Mouse (Mus musculus) forebrain, embryonic 13.5 days (tissue): ENCODE results near the gene Kdm7a. TPM values are rescaled to one million over a fixed set of nuclear protein-coding genes. Genes with fewer than 3 reads are reported as not detected.

Experiments
- ATAC-seq: fragments of 200-750 bp; cut with Nextera tagmentation; 2 replicates; pipeline ENCODE4 v1.8.0; 2017
- H3K27ac ChIP-seq: fragments of 300-500 bp; sonication (generic); 2 replicates; pipeline ENCODE4 v1.5.1; 2015; ENCODE audit warnings: inconsistent platforms, mild to moderate bottlenecking, moderate library complexity
- H3K27me3 ChIP-seq: fragments of 300-500 bp; sonication (generic); 2 replicates; pipeline ENCODE4 v1.6.1; 2015; ENCODE audit warnings: mild to moderate bottlenecking, inconsistent platforms
- H3K36me3 ChIP-seq: fragments of 300-500 bp; sonication (generic); 2 replicates; pipeline ENCODE4 v1.6.1; 2015; ENCODE audit warnings: mild to moderate bottlenecking, inconsistent platforms; ENCODE audit not compliant: poor library complexity, severe bottlenecking
- H3K4me1 ChIP-seq: fragments of 300-500 bp; sonication (generic); 2 replicates; pipeline ENCODE4 v1.6.1; 2015; ENCODE audit warnings: inconsistent platforms
- H3K4me2 ChIP-seq: fragments of 300-500 bp; sonication (generic); 2 replicates; pipeline ENCODE4 v1.6.1; 2015; ENCODE audit warnings: inconsistent platforms, mild to moderate bottlenecking, moderate library complexity
- H3K4me3 ChIP-seq: fragments of 300-500 bp; sonication (generic); 2 replicates; pipeline ENCODE4 v1.5.1; 2015; ENCODE audit warnings: mild to moderate bottlenecking, inconsistent platforms
- H3K9ac ChIP-seq: fragments of 300-500 bp; sonication (generic); 2 replicates; pipeline ENCODE4 v1.6.1; 2015; ENCODE audit warnings: mild to moderate bottlenecking, inconsistent platforms
- H3K9me3 ChIP-seq: fragments of 300-500 bp; sonication (generic); replicated peaks from 2 replicates; pipeline ENCODE4 v1.6.1; 2016; ENCODE audit warnings: inconsistent platforms
- WGBS: fragments of 180-500 bp; shearing (Covaris S2); methylation state at CpG from one replicate; pipeline ENCODE4 v1.1.7; 2015; 5-methylcytosine and 5-hydroxymethylcytosine counted together
- polyA plus RNA-seq: library from polyadenylated mRNA; unstranded; fragments of >200 nt; fragmentation: Nextera tagmentation; extraction: Ambion mirVana; gene quantifications from 2 replicates; pipeline ENCODE4 v1.2.1, GENCODE M21; 2015

Kdm7a gene
- 9.6 and 10.4 TPM in 2 replicates for polyA plus RNA-seq

DNA sequence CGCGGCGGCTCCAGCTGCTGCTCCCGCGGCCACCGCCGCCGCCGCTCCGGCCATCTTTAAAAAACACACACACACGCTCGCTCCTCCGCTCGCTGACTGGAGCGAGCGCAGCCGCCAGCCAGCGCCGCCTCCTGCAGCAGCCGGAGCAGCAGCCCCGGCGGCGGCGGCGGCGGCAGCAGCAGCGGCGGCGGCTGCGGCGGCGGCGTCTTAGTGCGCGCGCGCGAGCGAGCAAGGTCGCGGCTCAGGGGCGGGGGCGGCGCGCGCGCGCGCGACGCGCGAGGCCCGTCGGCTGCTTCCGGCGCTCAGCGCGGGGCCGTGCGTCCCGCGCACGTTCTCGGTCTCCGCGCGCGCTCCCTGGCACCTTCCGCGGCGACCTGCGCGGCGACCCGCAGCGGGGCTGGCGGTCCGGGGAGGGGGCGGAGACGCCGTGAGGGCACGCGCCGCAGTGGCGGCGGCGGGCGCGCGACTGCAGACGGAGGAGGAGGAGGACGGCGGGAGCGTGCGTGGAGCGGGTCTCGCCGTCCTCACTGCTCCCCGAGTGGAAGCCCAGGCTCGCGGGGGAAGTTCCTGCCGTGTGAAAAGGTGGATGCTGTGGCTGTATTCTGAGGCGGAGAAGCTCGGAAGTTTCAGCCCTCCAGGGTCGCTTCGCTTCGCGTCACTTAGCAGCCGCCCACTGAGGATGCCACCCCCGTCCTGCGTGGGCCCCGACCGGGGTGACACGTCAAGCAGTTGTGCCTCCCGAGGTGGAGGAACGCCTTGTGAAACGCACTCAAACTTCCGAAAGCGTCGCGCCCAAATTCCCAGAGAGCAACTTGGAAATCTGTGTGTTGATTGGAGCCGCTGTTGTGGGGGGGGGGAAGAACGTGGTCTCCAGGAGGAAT is at the start of gene Kdm7a:
Gene Kdm7a (minus strand): TSS at position 209 of the 881 bp plus-strand sequence.
- WGBS = under 1% methylated on average over 77 of the region's 124 CpGs
- Histone ChIP-seq H3K4me3 (peak within 1 kb of the TSS; percentile 98), H3K27me3 (no peaks in the 10 kb centered on the region), H3K4me2 (peak within 1 kb of the TSS; percentile 86), H3K4me1 (peaks cover 21% of the 10 kb centered on the region), H3K9ac (peak within 1 kb of the TSS; percentile 94), H3K36me3 (no peaks in the 10 kb centered on the region), H3K9me3 (no peaks in the 10 kb centered on the region), H3K27ac (peak within 1 kb of the TSS; percentile 98)
- ATAC-seq = peak; percentile 82

- no peak overlapping the region for H3K27ac ChIP-seq
- H3K4me3 ChIP-seq = no peak overlapping the region
- no peaks in the 10 kb centered on the region for H3K27me3 ChIP-seq
- 35% methylated on average over 8 of the region's 8 CpGs for WGBS
- no peaks in the 10 kb centered on the region for H3K36me3 ChIP-seq
- peaks cover 34% of the 10 kb centered on the region for H3K4me1 ChIP-seq
- H3K9me3 ChIP-seq = no peaks in the 10 kb centered on the region; the same call in 1 of the 2 replicates
- no peak overlapping the region for H3K9ac ChIP-seq
- no peak overlapping the region for H3K4me2 ChIP-seq
- 0 out of 2 replicates have a peak, but pooled peaks have one; percentile 5 for ATAC-seq
Measured at GRCm38 (mm10) chr6:39255271-39255670, 48.7 kb upstream of the Kdm7a start.

DNA sequence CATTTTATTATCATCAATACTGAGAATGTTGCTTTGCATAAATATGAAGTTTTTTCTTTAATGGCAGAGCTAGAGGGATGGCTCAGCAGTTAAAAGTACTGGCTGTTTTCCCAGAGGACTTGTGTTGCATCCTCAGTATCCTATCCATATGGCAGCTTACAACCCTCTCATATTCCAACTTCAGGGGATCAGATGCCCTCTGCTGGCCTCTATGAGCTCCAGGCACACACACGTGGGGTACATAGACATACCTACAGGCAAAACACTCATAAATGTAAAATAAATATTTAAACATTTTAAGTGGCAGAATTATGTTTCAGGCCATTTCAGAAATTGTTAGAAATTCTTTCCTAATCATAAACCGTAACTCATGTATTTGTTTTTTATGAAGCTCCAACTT is 43.5 kb upstream of the Kdm7a start:
- WGBS = 90% methylated on average over 2 of the region's 2 CpGs
- H3K4me3 ChIP-seq = no peak overlapping the region
- H3K27ac ChIP-seq = no peak overlapping the region
- H3K9ac ChIP-seq = no peak overlapping the region
- no peaks in the 10 kb centered on the region for H3K27me3 ChIP-seq
- H3K9me3 ChIP-seq = no peaks in the 10 kb centered on the region; the same call in 1 of the 2 replicates
- ATAC-seq = no peak
- H3K4me1 ChIP-seq = peaks cover 3% of the 10 kb centered on the region
- H3K36me3 ChIP-seq = no peaks in the 10 kb centered on the region
- no peak overlapping the region for H3K4me2 ChIP-seq

DNA sequence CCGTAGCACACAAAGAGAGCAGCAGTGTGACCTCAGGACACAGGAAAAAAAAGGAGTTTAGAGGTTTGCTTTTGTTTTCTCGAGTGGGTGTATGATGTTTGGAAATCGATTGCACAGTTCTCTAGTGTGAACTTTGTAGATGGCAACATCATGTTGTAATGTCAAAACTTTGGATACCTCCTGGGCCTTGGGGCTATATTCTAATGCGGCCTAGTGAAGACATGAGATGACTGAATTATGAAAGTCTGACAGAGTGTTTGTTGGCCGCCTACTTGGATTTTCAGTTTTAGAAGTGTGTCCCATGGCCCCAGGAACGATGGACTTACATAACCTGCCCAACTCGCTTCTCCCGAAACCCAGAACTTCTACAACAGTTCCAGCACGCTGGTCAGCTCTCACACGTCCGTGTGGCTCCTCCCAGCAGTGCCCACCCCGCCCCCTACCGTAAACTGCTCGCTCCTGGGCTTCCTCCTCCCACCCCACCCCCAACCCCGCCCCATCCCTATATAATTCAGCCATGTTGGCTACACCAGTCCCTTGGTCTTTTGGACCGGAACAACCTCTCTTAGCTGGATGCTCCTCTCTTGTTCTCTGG is 42.7 kb upstream of the Kdm7a start:
- no peak overlapping the region for H3K4me2 ChIP-seq
- H3K9ac ChIP-seq = no peak overlapping the region
- H3K4me1 ChIP-seq = no peaks in the 10 kb centered on the region
- no peaks in the 10 kb centered on the region; the same call in 1 of the 2 replicates for H3K9me3 ChIP-seq
- no peaks in the 10 kb centered on the region for H3K36me3 ChIP-seq
- no peak overlapping the region for H3K4me3 ChIP-seq
- WGBS = 59% methylated on average over 16 of the region's 16 CpGs
- H3K27ac ChIP-seq = no peak overlapping the region
- ATAC-seq = no peak
- no peaks in the 10 kb centered on the region for H3K27me3 ChIP-seq

- Histone ChIP-seq H3K4me3 (no peak overlapping the region), H3K9ac (no peak overlapping the region), H3K4me2 (no peak overlapping the region), H3K4me1 (peaks cover 23% of the 10 kb centered on the region), H3K36me3 (no peaks in the 10 kb centered on the region), H3K27me3 (no peaks in the 10 kb centered on the region), H3K27ac (no peak overlapping the region), H3K9me3 (no peaks in the 10 kb centered on the region)
- WGBS = 73% methylated on average over 9 of the region's 9 CpGs
- ATAC-seq = no peak; the same call in 1 of the 2 replicates
Measured at GRCm38 (mm10) chr6:39244066-39244465, 37.5 kb upstream of the Kdm7a start.

GRCm38 (mm10) chr6:39243511-39243961 is 36.9 kb upstream of the Kdm7a start:
- Histone ChIP-seq H3K27ac (peak overlapping the region; percentile 83), H3K4me1 (peaks cover 23% of the 10 kb centered on the region), H3K9me3 (no peaks in the 10 kb centered on the region), H3K36me3 (no peaks in the 10 kb centered on the region), H3K9ac (no peak overlapping the region), H3K4me2 (no peak overlapping the region), H3K4me3 (no peak overlapping the region), H3K27me3 (no peaks in the 10 kb centered on the region)
- peak; percentile 24; the same call in 1 of the 2 replicates for ATAC-seq
- 85% methylated on average over 8 of the region's 8 CpGs for WGBS

DNA sequence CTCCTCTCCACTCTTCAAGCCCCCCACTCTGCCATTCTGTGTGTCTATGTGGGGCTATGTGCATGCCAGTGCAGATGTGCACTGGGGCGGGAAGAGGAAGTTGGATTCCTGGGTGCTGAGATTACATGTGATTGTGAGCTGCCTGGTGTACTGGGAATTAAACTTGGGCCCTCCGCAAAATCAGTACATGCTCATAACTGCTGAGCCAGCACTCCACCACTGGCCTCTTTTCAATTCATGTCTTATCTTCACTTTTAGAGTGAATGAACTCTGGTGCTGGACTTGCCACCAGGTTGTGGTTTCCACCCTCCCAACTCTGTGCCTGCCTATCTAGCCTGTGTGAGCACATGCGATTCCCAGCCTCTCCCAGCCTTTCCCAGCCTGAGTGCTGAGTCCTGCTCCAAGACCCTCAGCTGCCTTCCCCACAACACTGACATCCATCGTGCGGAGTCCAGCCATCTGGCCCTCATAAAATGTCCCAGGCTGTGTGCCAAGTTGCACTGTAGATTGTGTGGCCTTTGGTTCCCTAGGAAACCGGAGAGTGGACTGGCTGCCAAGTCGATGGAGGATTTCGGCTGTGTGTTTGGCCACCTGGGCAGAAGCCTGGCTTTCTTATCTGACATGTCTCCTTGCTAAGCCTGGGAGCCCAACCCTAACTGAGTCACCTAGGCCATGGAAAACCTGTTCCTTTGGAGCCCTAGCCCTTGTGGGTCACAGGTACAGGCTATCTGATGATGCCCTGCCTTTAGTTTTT is 36.3 kb upstream of the Kdm7a start:
- Histone ChIP-seq H3K4me1 (peaks cover 23% of the 10 kb centered on the region), H3K27ac (peak overlapping the region; percentile 83), H3K4me3 (no peak overlapping the region), H3K36me3 (no peaks in the 10 kb centered on the region), H3K9ac (no peak overlapping the region), H3K27me3 (no peaks in the 10 kb centered on the region), H3K4me2 (no peak overlapping the region), H3K9me3 (no peaks in the 10 kb centered on the region)
- peak; percentile 94 for ATAC-seq
- 34% methylated on average over 8 of the region's 8 CpGs for WGBS

- Histone ChIP-seq H3K4me3 (no peak overlapping the region), H3K4me1 (peaks cover 23% of the 10 kb centered on the region), H3K9me3 (no peaks in the 10 kb centered on the region), H3K4me2 (no peak overlapping the region), H3K9ac (no peak overlapping the region), H3K27ac (no peak overlapping the region), H3K36me3 (no peaks in the 10 kb centered on the region), H3K27me3 (no peaks in the 10 kb centered on the region)
- no peak for ATAC-seq
- WGBS = 78% methylated on average over 4 of the region's 4 CpGs
Measured at GRCm38 (mm10) chr6:39241421-39241891, 34.9 kb upstream of the Kdm7a start.

DNA sequence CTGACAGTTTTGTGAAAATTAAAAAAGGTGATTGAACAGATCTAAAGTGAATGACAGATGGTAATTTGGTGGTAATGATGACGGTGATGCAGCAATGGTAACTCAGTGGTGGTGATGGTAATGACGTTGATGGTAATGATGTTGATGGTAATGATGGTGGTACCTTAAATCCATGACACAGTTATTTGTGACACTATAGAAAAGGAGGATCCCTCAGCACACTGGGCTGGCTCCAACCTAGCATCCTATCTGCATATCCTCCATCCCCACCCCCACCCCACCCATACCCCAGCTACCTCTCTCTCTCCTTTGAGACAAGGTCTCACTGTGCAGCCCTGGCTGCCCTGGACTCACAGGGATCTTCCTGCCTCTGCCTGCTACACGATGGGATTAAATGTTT is 34.4 kb upstream of the Kdm7a start:
- Histone ChIP-seq H3K36me3 (no peaks in the 10 kb centered on the region), H3K4me1 (peaks cover 23% of the 10 kb centered on the region), H3K4me3 (no peak overlapping the region), H3K9me3 (no peaks in the 10 kb centered on the region), H3K27ac (no peak overlapping the region), H3K27me3 (no peaks in the 10 kb centered on the region), H3K4me2 (no peak overlapping the region), H3K9ac (no peak overlapping the region)
- WGBS = 84% methylated on average over 3 of the region's 3 CpGs
- no peak for ATAC-seq

DNA sequence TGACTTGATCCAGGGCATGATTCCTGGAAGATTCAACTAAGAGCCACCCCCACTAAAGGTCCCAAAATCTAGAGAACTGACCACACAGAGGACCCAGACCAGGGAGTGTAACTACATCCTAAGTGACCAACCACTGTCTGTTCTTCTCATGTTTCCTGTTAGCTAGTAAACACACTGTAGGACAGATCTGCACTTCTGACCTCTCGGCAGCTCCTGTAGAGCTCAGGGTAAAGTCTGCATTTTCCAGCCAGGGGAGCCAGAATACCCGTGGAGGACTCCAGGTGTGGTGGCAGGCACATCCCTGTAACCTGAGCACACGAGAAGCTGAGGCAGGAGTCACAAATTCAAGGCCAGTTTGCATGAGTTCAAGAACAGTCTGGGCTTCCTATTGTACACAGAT is 31.3 kb upstream of the Kdm7a start:
- Histone ChIP-seq H3K27ac (no peak overlapping the region), H3K4me3 (no peak overlapping the region), H3K27me3 (no peaks in the 10 kb centered on the region), H3K9ac (no peak overlapping the region), H3K36me3 (no peaks in the 10 kb centered on the region), H3K4me2 (no peak overlapping the region), H3K9me3 (no peaks in the 10 kb centered on the region), H3K4me1 (peaks cover 10% of the 10 kb centered on the region)
- 67% methylated on average over 3 of the region's 3 CpGs for WGBS
- no peak for ATAC-seq

- Histone ChIP-seq H3K4me2 (no peak overlapping the region), H3K27me3 (no peaks in the 10 kb centered on the region), H3K4me1 (no peaks in the 10 kb centered on the region), H3K9ac (no peak overlapping the region), H3K36me3 (no peaks in the 10 kb centered on the region), H3K4me3 (no peak overlapping the region), H3K9me3 (no peaks in the 10 kb centered on the region), H3K27ac (no peak overlapping the region)
- ATAC-seq = no peak
- 84% methylated on average over 4 of the region's 4 CpGs for WGBS
Measured at GRCm38 (mm10) chr6:39232617-39233016, 26.0 kb upstream of the Kdm7a start.

DNA sequence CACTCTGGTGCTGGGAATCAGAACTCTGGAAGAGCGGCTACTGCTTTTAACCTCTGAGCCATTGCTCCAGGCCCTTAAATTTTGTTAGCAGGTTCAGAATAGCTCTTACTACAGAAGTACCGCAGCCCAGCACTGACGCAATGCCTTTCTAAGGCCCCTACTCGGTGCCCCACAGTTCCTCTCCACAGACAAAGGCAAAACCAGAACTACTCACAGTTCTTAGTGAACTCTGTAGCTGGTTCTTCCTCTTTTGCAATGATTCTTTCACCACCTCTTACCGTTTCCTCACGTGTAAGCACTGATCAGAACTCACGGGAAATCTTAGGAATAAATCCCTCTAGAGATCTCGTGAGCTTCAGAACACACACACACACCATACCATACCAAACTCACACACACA is 24.1 kb upstream of the Kdm7a start:
- H3K4me1 ChIP-seq = peaks cover 9% of the 10 kb centered on the region
- no peak overlapping the region for H3K4me2 ChIP-seq
- no peak for ATAC-seq
- H3K9ac ChIP-seq = no peak overlapping the region
- no peaks in the 10 kb centered on the region for H3K9me3 ChIP-seq
- H3K27ac ChIP-seq = no peak overlapping the region
- WGBS = 82% methylated on average over 8 of the region's 8 CpGs
- H3K27me3 ChIP-seq = no peaks in the 10 kb centered on the region
- H3K36me3 ChIP-seq = no peaks in the 10 kb centered on the region
- no peak overlapping the region for H3K4me3 ChIP-seq
